Mouse (Mus musculus) liver, embryonic 15.5 days (tissue): Measurements from ENCODE around the gene Gab2. TPM values are rescaled to one million over a fixed set of nuclear protein-coding genes. Genes with fewer than 3 reads are reported as not detected.
A peak's percentile ranks its signal among the peaks of the same experiment; 100 is the strongest.

Experiments
- ATAC-seq: fragments of 200-750 bp; cut with Nextera tagmentation; 2 replicates; pipeline ENCODE4 v1.8.0; 2017; ENCODE audit warnings: moderate number of reproducible peaks, mild to moderate bottlenecking, moderate library complexity; ENCODE audit not compliant: insufficient read depth
- H3K27ac ChIP-seq: fragments of 300-500 bp; sonication (generic); replicated peaks from 2 replicates; pipeline ENCODE4 v1.5.1; 2015; ENCODE audit warnings: mild to moderate bottlenecking, inconsistent platforms
- H3K27me3 ChIP-seq: fragments of 300-500 bp; sonication (generic); 2 replicates; pipeline ENCODE4 v1.6.1; 2015; ENCODE audit warnings: mild to moderate bottlenecking, inconsistent platforms
- H3K36me3 ChIP-seq: fragments of 300-500 bp; sonication (generic); replicated peaks from 2 replicates; pipeline ENCODE4 v1.6.1; 2015; ENCODE audit warnings: moderate library complexity, mild to moderate bottlenecking, inconsistent platforms
- H3K4me1 ChIP-seq: fragments of 300-500 bp; sonication (generic); replicated peaks from 2 replicates; pipeline ENCODE4 v1.6.1; 2015; ENCODE audit warnings: inconsistent platforms
- H3K4me2 ChIP-seq: fragments of 300-500 bp; sonication (generic); 2 replicates; pipeline ENCODE4 v1.6.1; 2015; ENCODE audit warnings: moderate library complexity, mild to moderate bottlenecking, inconsistent platforms
- H3K4me3 ChIP-seq: fragments of 300-500 bp; sonication (generic); replicated peaks from 2 replicates; pipeline ENCODE4 v1.5.1; 2015; ENCODE audit warnings: mild to moderate bottlenecking, inconsistent platforms
- H3K9ac ChIP-seq: fragments of 300-500 bp; sonication (generic); 2 replicates; pipeline ENCODE4 v1.6.1; 2015; ENCODE audit warnings: moderate library complexity, mild to moderate bottlenecking, inconsistent platforms
- H3K9me3 ChIP-seq: fragments of 300-500 bp; sonication (generic); replicated peaks from 2 replicates; pipeline ENCODE4 v1.6.1; 2016; ENCODE audit warnings: inconsistent platforms
- WGBS: fragments of 180-500 bp; shearing (Covaris S2); methylation state at CpG from one replicate; pipeline ENCODE4 v1.1.7; 2015; ENCODE audit warnings: mixed read lengths; ENCODE audit not compliant: insufficient replicate concordance; 5-methylcytosine and 5-hydroxymethylcytosine counted together
- polyA plus RNA-seq: library from polyadenylated mRNA; unstranded; fragments of >200 nt; fragmentation: Nextera tagmentation; extraction: Ambion mirVana; gene quantifications from 2 replicates; pipeline ENCODE4 v1.2.1, GENCODE M21; 2015

The Gab2 gene
- polyA plus RNA-seq, 1 experiment from 2014 or later = 1.9 TPM

DNA sequence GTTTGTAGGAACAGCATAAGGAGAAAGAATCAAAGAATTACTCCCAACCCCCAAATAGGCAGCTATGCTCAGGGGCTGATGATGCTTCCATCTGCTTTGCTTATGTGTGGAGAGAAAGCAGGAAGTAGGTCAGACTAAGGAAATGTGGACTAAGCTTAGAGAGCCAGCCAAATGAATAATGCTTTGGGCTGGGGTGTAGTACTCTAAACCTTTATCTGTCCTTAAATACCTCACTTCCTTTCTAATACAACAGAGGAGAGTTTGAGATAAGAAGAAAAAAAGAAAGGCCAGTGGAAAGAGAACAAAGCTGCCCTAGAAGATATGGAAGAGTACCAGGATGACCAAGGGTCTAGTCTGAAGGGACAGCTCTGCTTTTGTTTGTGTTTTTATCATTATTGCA lies 189.0 kb downstream of the Gab2 start:
- Histone ChIP-seq H3K4me1 (peaks cover 15% of the 10 kb centered on the region), H3K36me3 (no peaks in the 10 kb centered on the region), H3K27me3 (no peaks in the 10 kb centered on the region), H3K27ac (0 out of 2 replicates have a peak overlapping the region, but pooled peaks have one; percentile 11), H3K4me2 (no peak overlapping the region), H3K9me3 (no peaks in the 10 kb centered on the region), H3K4me3 (no peak overlapping the region), H3K9ac (no peak overlapping the region)
- ATAC-seq = peak; percentile 76

- H3K4me1 ChIP-seq = peaks cover 15% of the 10 kb centered on the region
- H3K4me2 ChIP-seq = no peak overlapping the region
- 0 out of 2 replicates have a peak overlapping the region, but pooled peaks have one; percentile 8 for H3K27ac ChIP-seq
- no peak overlapping the region for H3K4me3 ChIP-seq
- no peaks in the 10 kb centered on the region for H3K36me3 ChIP-seq
- WGBS = 41% methylated on average over 1 of the region's 1 CpGs
- H3K9ac ChIP-seq = no peak overlapping the region
- ATAC-seq = no peak
- H3K9me3 ChIP-seq = no peaks in the 10 kb centered on the region
- no peaks in the 10 kb centered on the region for H3K27me3 ChIP-seq
Measured at GRCm38 (mm10) chr7:97271068-97271467, 189.7 kb downstream of the Gab2 start.

GRCm38 (mm10) chr7:97296986-97297385 lies 215.6 kb downstream of the Gab2 start:
- peaks cover 5% of the 10 kb centered on the region; the same call in 1 of the 2 replicates for H3K36me3 ChIP-seq
- H3K9ac ChIP-seq = no peak overlapping the region
- H3K4me1 ChIP-seq = no peaks in the 10 kb centered on the region
- no peaks in the 10 kb centered on the region for H3K9me3 ChIP-seq
- 43% methylated on average over 2 of the region's 2 CpGs for WGBS
- no peak overlapping the region for H3K4me3 ChIP-seq
- H3K27me3 ChIP-seq = no peaks in the 10 kb centered on the region
- no peak overlapping the region for H3K4me2 ChIP-seq
- no peak overlapping the region for H3K27ac ChIP-seq
- ATAC-seq = no peak

DNA sequence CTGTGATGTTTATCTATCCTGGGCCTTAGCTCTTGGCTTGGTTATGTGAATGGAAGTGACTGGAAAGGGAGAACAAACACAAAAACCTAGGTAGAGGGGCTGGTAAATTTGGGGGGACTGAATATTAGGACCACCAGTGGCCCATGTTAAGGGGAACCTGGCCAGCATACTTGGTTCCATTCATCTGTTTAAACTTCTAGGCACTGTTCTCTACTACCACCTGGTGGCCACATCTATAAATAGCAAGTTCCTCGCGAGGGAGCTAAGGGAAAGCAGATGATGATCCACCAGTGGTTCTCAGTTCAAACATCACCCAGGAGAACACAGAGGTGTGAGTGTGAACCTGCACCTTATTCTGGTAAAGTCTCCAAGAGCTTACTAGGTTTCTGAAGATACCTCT lies 216.1 kb downstream of the Gab2 start:
- Histone ChIP-seq H3K9ac (no peak overlapping the region), H3K27me3 (no peaks in the 10 kb centered on the region), H3K9me3 (no peaks in the 10 kb centered on the region), H3K4me1 (no peaks in the 10 kb centered on the region), H3K4me3 (no peak overlapping the region), H3K36me3 (peaks cover 5% of the 10 kb centered on the region; the same call in 1 of the 2 replicates), H3K27ac (no peak overlapping the region), H3K4me2 (no peak overlapping the region)
- ATAC-seq = no peak
- 0% methylated on average over 2 of the region's 2 CpGs for WGBS

DNA sequence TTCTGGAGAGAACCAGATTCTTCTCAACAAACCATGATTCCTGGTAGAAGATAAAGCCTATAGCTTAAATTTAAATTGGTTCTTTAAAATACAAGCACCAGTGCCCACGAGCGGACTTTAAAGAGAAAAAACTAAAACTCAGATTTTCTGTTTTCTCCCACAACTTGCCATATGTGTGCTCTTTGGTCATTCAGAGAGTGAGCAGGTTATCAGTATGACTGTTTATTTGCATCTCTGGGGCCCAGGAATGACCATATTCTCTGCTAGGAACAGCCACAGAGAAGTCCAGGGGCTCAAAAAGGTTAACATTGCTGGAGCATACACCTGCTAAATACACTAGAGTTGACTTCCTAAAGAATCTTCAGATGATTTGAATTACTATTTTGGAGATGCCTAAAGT lies 216.9 kb downstream of the Gab2 start:
- Histone ChIP-seq H3K9ac (no peak overlapping the region), H3K4me2 (no peak overlapping the region), H3K36me3 (peaks cover 8% of the 10 kb centered on the region; the same call in 1 of the 2 replicates), H3K4me1 (no peaks in the 10 kb centered on the region), H3K4me3 (no peak overlapping the region), H3K9me3 (no peaks in the 10 kb centered on the region), H3K27ac (no peak overlapping the region), H3K27me3 (no peaks in the 10 kb centered on the region)
- 84% methylated on average over 2 of the region's 2 CpGs for WGBS
- no peak for ATAC-seq

DNA sequence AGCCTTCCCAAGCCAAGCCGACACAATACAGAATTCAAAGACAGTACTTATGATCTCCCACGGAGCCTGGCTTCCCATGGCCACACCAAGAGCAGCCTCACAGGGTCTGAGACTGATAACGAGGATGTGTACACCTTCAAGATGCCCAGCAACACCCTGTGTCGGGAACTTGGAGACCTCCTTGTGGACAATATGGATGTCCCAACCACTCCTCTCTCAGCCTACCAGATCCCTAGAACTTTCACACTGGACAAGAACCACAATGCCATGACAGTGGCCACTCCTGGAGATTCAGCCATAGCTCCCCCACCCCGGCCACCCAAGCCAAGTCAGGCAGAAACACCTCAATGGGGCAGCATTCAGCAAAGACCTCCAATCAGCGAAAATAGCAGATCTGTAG lies 217.6 kb downstream of the Gab2 start:
- 72% methylated on average over 6 of the region's 6 CpGs for WGBS
- no peak for ATAC-seq
- Histone ChIP-seq H3K36me3 (peaks cover 9% of the 10 kb centered on the region; the same call in 1 of the 2 replicates), H3K9me3 (no peaks in the 10 kb centered on the region), H3K4me3 (no peak overlapping the region), H3K27ac (no peak overlapping the region), H3K9ac (no peak overlapping the region), H3K4me1 (no peaks in the 10 kb centered on the region), H3K27me3 (no peaks in the 10 kb centered on the region), H3K4me2 (no peak overlapping the region)

- Histone ChIP-seq H3K27me3 (no peaks in the 10 kb centered on the region), H3K4me1 (no peaks in the 10 kb centered on the region), H3K36me3 (peaks cover 13% of the 10 kb centered on the region), H3K9ac (no peak overlapping the region), H3K4me2 (no peak overlapping the region), H3K4me3 (no peak overlapping the region), H3K9me3 (no peaks in the 10 kb centered on the region), H3K27ac (no peak overlapping the region)
- no peak for ATAC-seq
- WGBS = 27% methylated on average over 2 of the region's 2 CpGs
Measured at GRCm38 (mm10) chr7:97300914-97301313, 219.5 kb downstream of the Gab2 start.

GRCm38 (mm10) chr7:97301321-97301720 lies 219.9 kb downstream of the Gab2 start:
- no peaks in the 10 kb centered on the region for H3K27me3 ChIP-seq
- H3K36me3 ChIP-seq = peaks cover 13% of the 10 kb centered on the region
- H3K9me3 ChIP-seq = no peaks in the 10 kb centered on the region
- H3K4me2 ChIP-seq = no peak overlapping the region
- H3K9ac ChIP-seq = no peak overlapping the region
- ATAC-seq = no peak
- H3K27ac ChIP-seq = no peak overlapping the region
- WGBS = 64% methylated on average over 8 of the region's 8 CpGs
- H3K4me1 ChIP-seq = no peaks in the 10 kb centered on the region
- no peak overlapping the region for H3K4me3 ChIP-seq

GRCm38 (mm10) chr7:97302261-97302660 lies 220.9 kb downstream of the Gab2 start:
- 65% methylated on average over 4 of the region's 4 CpGs for WGBS
- no peak overlapping the region for H3K4me3 ChIP-seq
- no peak overlapping the region for H3K4me2 ChIP-seq
- no peaks in the 10 kb centered on the region for H3K9me3 ChIP-seq
- no peaks in the 10 kb centered on the region for H3K27me3 ChIP-seq
- H3K27ac ChIP-seq = no peak overlapping the region
- peaks cover 17% of the 10 kb centered on the region for H3K36me3 ChIP-seq
- no peak overlapping the region for H3K9ac ChIP-seq
- no peak for ATAC-seq
- no peaks in the 10 kb centered on the region for H3K4me1 ChIP-seq

DNA sequence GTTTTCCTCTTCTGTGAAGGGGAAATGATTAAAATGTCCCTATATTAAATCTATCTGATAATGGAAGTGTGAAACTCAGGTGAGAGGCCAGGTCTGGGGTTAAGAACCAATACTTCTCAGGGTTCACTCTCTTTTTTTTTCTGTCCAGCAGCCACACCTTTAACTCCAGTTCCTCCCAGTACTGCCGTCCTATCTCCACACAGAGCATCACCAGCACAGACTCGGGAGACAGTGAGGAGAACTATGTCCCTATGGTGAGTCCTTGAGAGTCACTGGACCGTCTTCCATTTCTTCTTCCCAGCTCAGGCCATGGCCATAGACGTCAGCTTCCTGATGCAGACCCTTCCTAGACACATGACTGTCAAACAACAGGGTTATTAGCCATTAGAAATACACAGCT lies 221.5 kb downstream of the Gab2 start:
- WGBS = 61% methylated on average over 4 of the region's 4 CpGs
- no peak for ATAC-seq

GRCm38 (mm10) chr7:97303614-97304013 lies 222.2 kb downstream of the Gab2 start:
- Histone ChIP-seq H3K4me1 (no peaks in the 10 kb centered on the region), H3K9ac (no peak overlapping the region), H3K4me2 (no peak overlapping the region), H3K36me3 (peaks cover 27% of the 10 kb centered on the region), H3K4me3 (no peak overlapping the region), H3K27me3 (no peaks in the 10 kb centered on the region), H3K27ac (no peak overlapping the region), H3K9me3 (no peaks in the 10 kb centered on the region)
- WGBS = 57% methylated on average over 2 of the region's 2 CpGs
- ATAC-seq = no peak

More for the DNA sequence above, 221.5 kb downstream of the Gab2 start:
- Histone ChIP-seq H3K27ac (no peak overlapping the region), H3K9ac (no peak overlapping the region), H3K9me3 (no peaks in the 10 kb centered on the region), H3K27me3 (no peaks in the 10 kb centered on the region), H3K4me1 (no peaks in the 10 kb centered on the region), H3K36me3 (peaks cover 20% of the 10 kb centered on the region), H3K4me2 (no peak overlapping the region), H3K4me3 (no peak overlapping the region)

DNA sequence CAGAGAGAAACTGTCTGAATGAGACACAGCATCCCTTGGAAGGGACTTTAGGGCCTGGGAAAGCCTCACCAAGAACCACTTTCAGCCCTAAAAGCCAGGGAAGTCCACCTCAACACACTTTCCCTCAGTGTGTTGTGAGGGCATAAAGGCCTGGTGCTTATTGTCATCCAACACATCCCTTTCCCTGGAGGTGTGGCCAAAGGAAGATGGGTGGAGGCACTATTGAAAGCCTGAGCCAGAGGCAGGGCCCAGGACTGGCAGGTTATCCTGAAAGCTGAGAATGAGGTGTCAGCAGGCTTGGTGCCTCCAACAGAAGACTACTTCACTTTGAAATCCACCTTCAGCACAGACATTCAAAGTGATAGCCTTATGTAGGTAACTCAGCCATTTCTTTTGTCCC lies 223.1 kb downstream of the Gab2 start:
- H3K27me3 ChIP-seq = no peaks in the 10 kb centered on the region
- H3K4me2 ChIP-seq = no peak overlapping the region
- H3K9me3 ChIP-seq = no peaks in the 10 kb centered on the region
- no peak overlapping the region for H3K9ac ChIP-seq
- no peak for ATAC-seq
- no peaks in the 10 kb centered on the region for H3K4me1 ChIP-seq
- H3K27ac ChIP-seq = no peak overlapping the region
- H3K36me3 ChIP-seq = peaks cover 29% of the 10 kb centered on the region
- H3K4me3 ChIP-seq = no peak overlapping the region
